Mouse (Mus musculus): ENCODE data around the gene 2010300C02Rik. TPM values are rescaled to one million over a fixed set of nuclear protein-coding genes. Genes with fewer than 3 reads are reported as not detected.
"Not testable (repeated sequence)": the region's sequence is repeated elsewhere in the genome, so short reads cannot be mapped to it uniquely, and the experiment has no call there.

The 2010300C02Rik gene
- total RNA-seq, 2 experiments from 2014 or later, result 382 to 423 TPM

GRCm38 (mm10) chr1:37630412-37631210, 89.3 kb downstream of the 2010300C02Rik start:
- DNase-seq (ENCODE audit: low spot score in 2 of 2), result no peak

GRCm38 (mm10) chr1:37629876-37630275, 90.0 kb downstream of the 2010300C02Rik start:
- DNase-seq (ENCODE audit: low spot score in 2 of 2), result no peak

- peak in 1 of 2 experiments; percentile 48 for DNase-seq (ENCODE audit: low spot score in 2 of 2)
Observed at GRCm38 (mm10) chr1:37628749-37629148, 91.1 kb downstream of the 2010300C02Rik start.

- DNase-seq (ENCODE audit: low spot score in 2 of 2), result no peak
Observed at GRCm38 (mm10) chr1:37624185-37624584, 95.7 kb downstream of the 2010300C02Rik start.

GRCm38 (mm10) chr1:37622049-37622448, 97.8 kb downstream of the 2010300C02Rik start:
- no peak for DNase-seq (ENCODE audit: low spot score in 2 of 2)

GRCm38 (mm10) chr1:37619542-37619941, 100.3 kb downstream of the 2010300C02Rik start:
- no peak for DNase-seq (ENCODE audit: low spot score in 2 of 2)

- no peak for DNase-seq (ENCODE audit: low spot score in 2 of 2)
Observed at GRCm38 (mm10) chr1:37617047-37617446, 102.8 kb downstream of the 2010300C02Rik start.

- no peak for DNase-seq (ENCODE audit: low spot score in 2 of 2)
Observed at GRCm38 (mm10) chr1:37616569-37616968, 103.3 kb downstream of the 2010300C02Rik start.

GRCm38 (mm10) chr1:37615290-37616040, 104.4 kb downstream of the 2010300C02Rik start:
- no peak for DNase-seq (ENCODE audit: low spot score in 2 of 2)

- peak in 1 of 2 experiments; percentile 49 for DNase-seq (ENCODE audit: low spot score in 2 of 2)
Observed at GRCm38 (mm10) chr1:37614836-37615235, 105.0 kb downstream of the 2010300C02Rik start.

GRCm38 (mm10) chr1:37614130-37614529, 105.8 kb downstream of the 2010300C02Rik start:
- peak; percentile 45 to 60 for DNase-seq (ENCODE audit: low spot score in 2 of 2)

GRCm38 (mm10) chr1:37611032-37611431, 108.9 kb downstream of the 2010300C02Rik start:
- no peak for DNase-seq (ENCODE audit: low spot score in 2 of 2)

GRCm38 (mm10) chr1:37610242-37610641, 109.6 kb downstream of the 2010300C02Rik start:
- no peak for DNase-seq (ENCODE audit: low spot score in 2 of 2)

GRCm38 (mm10) chr1:37605694-37606093, 114.2 kb downstream of the 2010300C02Rik start:
- DNase-seq (ENCODE audit: low spot score in 2 of 2), result not testable (repeated sequence)

- DNase-seq (ENCODE audit: low spot score in 2 of 2), result no peak
Observed at GRCm38 (mm10) chr1:37603206-37603605, 116.7 kb downstream of the 2010300C02Rik start.

GRCm38 (mm10) chr1:37602268-37602667, 117.6 kb downstream of the 2010300C02Rik start:
- no peak for DNase-seq (ENCODE audit: low spot score in 2 of 2)

- no peak for DNase-seq (ENCODE audit: low spot score in 2 of 2)
Observed at GRCm38 (mm10) chr1:37601461-37601860, 118.4 kb downstream of the 2010300C02Rik start.

- DNase-seq (ENCODE audit: low spot score in 2 of 2), result no peak
Observed at GRCm38 (mm10) chr1:37600640-37601175, 119.2 kb downstream of the 2010300C02Rik start.

GRCm38 (mm10) chr1:37598986-37599385, 120.9 kb downstream of the 2010300C02Rik start:
- DNase-seq (ENCODE audit: low spot score in 2 of 2), result no peak

GRCm38 (mm10) chr1:37594812-37595211, 125.1 kb downstream of the 2010300C02Rik start:
- not testable (repeated sequence) for DNase-seq (ENCODE audit: low spot score in 2 of 2)

- peak; percentile 59 to 74 for DNase-seq (ENCODE audit: low spot score in 2 of 2)
Observed at GRCm38 (mm10) chr1:37585809-37586480, 133.9 kb downstream of the 2010300C02Rik start.
